Mouse (Mus musculus) thymus, adult 2 months (tissue): Measurements from ENCODE around the gene Mpp3.

Source experiments
- CTCF ChIP-seq: fragments of 200-500 bp; IDR thresholded peaks from 2 replicates; pipeline ENCODE4 v1.5.1; 2012; ENCODE audit warnings: mild to moderate bottlenecking, control low read depth, low read length, moderate library complexity, borderline replicate concordance; ENCODE audit not compliant: control insufficient read depth, poor library complexity, insufficient read depth; ENCODE audit errors: extremely low read depth
- POLR2A ChIP-seq: fragments of 200-500 bp; IDR thresholded peaks from 2 replicates; pipeline ENCODE4 v1.6.1; 2012; ENCODE audit warnings: mild to moderate bottlenecking, low read length, control low read depth, moderate library complexity; ENCODE audit not compliant: control insufficient read depth, poor library complexity, insufficient read depth; ENCODE audit errors: extremely low read depth

DNA sequence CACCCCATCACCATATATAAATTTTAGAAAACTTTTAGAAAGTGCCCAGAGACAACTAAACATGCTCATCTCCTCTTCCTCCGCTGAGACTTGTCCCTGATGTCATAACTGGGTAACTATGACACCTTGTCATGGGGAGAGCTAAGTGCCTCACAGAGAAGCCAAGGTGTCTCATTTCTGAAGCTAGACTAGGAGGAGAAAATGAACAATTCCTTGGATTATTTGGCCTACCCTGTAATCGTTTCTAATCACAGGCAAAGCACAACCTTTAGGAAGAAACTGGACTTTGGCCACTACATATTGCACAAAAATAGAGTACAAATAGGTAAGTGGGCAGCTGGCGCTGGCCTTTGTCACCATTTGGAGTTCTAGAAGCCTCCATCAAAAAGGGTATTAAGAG is 41.3 kb downstream of the Mpp3 start, which contains the start of gene Dusp3:
- no peak for TF ChIP-seq CTCF
- TF ChIP-seq POLR2A: no peak
